In genomic region chr5:146273096-146273495, GRCm38 (mm10) we compare ENCODE assay signal across 20 mouse cellular contexts. TPM values are rescaled to one million over a fixed set of nuclear protein-coding genes. Genes with fewer than 3 reads are reported as not detected.
DNase-seq lines count a peak whose midpoint lies in the region; ATAC-seq and TF ChIP-seq lines count a peak whose summit lies in the region.
"Had no signal": no experiment of that assay in that cellular context is flagged by ENCODE, and none has a peak within 500 bp of the region (broad histone marks: within the 10 kb centered on the region; RNA-seq: fewer than 3 reads in every experiment).

No protein-coding gene starts in this region.

- H3K27ac ChIP-seq in lung, embryonic 14.5 days (ENCODE audit: low read depth), result 0 out of 2 replicates have a peak overlapping the region, but pooled peaks have one; percentile 0
- no peak overlapping the region for H3K27ac ChIP-seq in forebrain, postnatal 0 days (ENCODE audit: low read depth, low read length)
- H3K27ac ChIP-seq: embryonic facial prominence, embryonic 10.5 days; forebrain, embryonic 10.5 days; heart, embryonic 13.5 days; hindbrain, embryonic 15.5 days had no signal

- WGBS in lung, embryonic 14.5 days, result 81% methylated on average over 4 of the region's 4 CpGs
- 80% methylated on average over 4 of the region's 4 CpGs for WGBS in forebrain, postnatal 0 days

- H3K9ac ChIP-seq in lung, embryonic 14.5 days, result no peak overlapping the region
- H3K9ac ChIP-seq in forebrain, postnatal 0 days, result no peak overlapping the region
- H3K9ac ChIP-seq: heart, embryonic 13.5 days; hindbrain, embryonic 15.5 days had no signal

- H3K27me3 ChIP-seq in lung, embryonic 14.5 days (ENCODE audit: insufficient read depth, low read length), result no peaks in the 10 kb centered on the region
- no peaks in the 10 kb centered on the region for H3K27me3 ChIP-seq in myocyte (ENCODE audit: control insufficient read depth, insufficient read depth, insufficient read length)
- H3K27me3 ChIP-seq in forebrain, postnatal 0 days (ENCODE audit: insufficient read depth, low read length), result no peaks in the 10 kb centered on the region
- H3K27me3 ChIP-seq: heart, embryonic 13.5 days; hindbrain, embryonic 15.5 days had no signal

- TF ChIP-seq CTCF in lung, embryonic 14.5 days (IDR thresholded peaks at IDR 0.05; ENCODE audit: low read depth), result no peak
- no peak for TF ChIP-seq CTCF in forebrain, postnatal 0 days (IDR thresholded peaks at IDR 0.05; ENCODE audit: low read depth)

- H3K4me3 ChIP-seq in lung, embryonic 14.5 days (ENCODE audit: low read depth, low read length), result no peak overlapping the region
- no peak overlapping the region for H3K4me3 ChIP-seq in myocyte
- H3K4me3 ChIP-seq in forebrain, postnatal 0 days (ENCODE audit: low read depth, low read length), result no peak overlapping the region
- H3K4me3 ChIP-seq: embryonic facial prominence, embryonic 10.5 days; erythroblast, embryonic 14.5 days; forebrain, embryonic 10.5 days; heart, embryonic 13.5 days; hindbrain, embryonic 15.5 days had no signal

- peaks cover 19% of the 10 kb centered on the region for H3K79me2 ChIP-seq in myocyte (ENCODE audit: control insufficient read depth, insufficient read depth)

- TF ChIP-seq POLR2A in myocyte (IDR thresholded peaks at IDR 0.05; ENCODE audit: insufficient read length, low read depth), result no peak

- H3ac ChIP-seq in myocyte (ENCODE audit: control insufficient read depth, insufficient read length), result no peak overlapping the region

- H3K9me3 ChIP-seq in lung, embryonic 14.5 days (ENCODE audit: low read depth, low read length), result no peaks in the 10 kb centered on the region
- H3K9me3 ChIP-seq in forebrain, postnatal 0 days (ENCODE audit: low read length), result no peaks in the 10 kb centered on the region
- H3K9me3 ChIP-seq: embryonic facial prominence, embryonic 10.5 days; forebrain, embryonic 10.5 days; heart, embryonic 13.5 days; hindbrain, embryonic 15.5 days had no signal

- DNase-seq in adrenal gland, adult 2 months, result peak; percentile 74
- no peak for DNase-seq in adrenal gland, postnatal 10 days
- DNase-seq in lung, embryonic 14.5 days, result no peak
- no peak for DNase-seq in lung, postnatal 4 days
- peak; percentile 62 for DNase-seq in NIH3T3 (ENCODE audit: low read depth)
- no peak for DNase-seq in urinary bladder, postnatal 36 days (ENCODE audit: low spot score in 2 of 2)
- no peak for DNase-seq in forebrain, postnatal 0 days
- DNase-seq: cerebellum, adult 2 months; cerebellum, postnatal 10 days; gastrocnemius, postnatal 10 days; heart, postnatal 36 days; kidney, adult 2 months had no signal

- no peaks in the 10 kb centered on the region for H3K4me1 ChIP-seq in lung, embryonic 14.5 days (ENCODE audit: insufficient read depth)
- no peaks in the 10 kb centered on the region for H3K4me1 ChIP-seq in forebrain, postnatal 0 days (ENCODE audit: insufficient read depth)
- H3K4me1 ChIP-seq: embryonic facial prominence, embryonic 10.5 days; forebrain, embryonic 10.5 days; heart, embryonic 13.5 days; hindbrain, embryonic 15.5 days had no signal

- no peak overlapping the region for H3K4me2 ChIP-seq in lung, embryonic 14.5 days
- H3K4me2 ChIP-seq in myocyte (ENCODE audit: low read depth), result peak overlapping the region; percentile 28
- no peak overlapping the region for H3K4me2 ChIP-seq in forebrain, postnatal 0 days (ENCODE audit: low read depth)
- H3K4me2 ChIP-seq: heart, embryonic 13.5 days; hindbrain, embryonic 15.5 days had no signal

- ATAC-seq in lung, embryonic 14.5 days (ENCODE audit: insufficient read depth), result no peak
- ATAC-seq in forebrain, postnatal 0 days, result no peak
- ATAC-seq: forebrain, embryonic 14.5 days; intestine, embryonic 16.5 days had no signal

- peaks cover 40% of the 10 kb centered on the region; the same call in 1 of the 2 replicates for H3K36me3 ChIP-seq in lung, embryonic 14.5 days (ENCODE audit: insufficient read depth)
- H3K36me3 ChIP-seq in myocyte (ENCODE audit: control insufficient read depth, insufficient read depth), result peaks cover 18% of the 10 kb centered on the region
- peaks cover 4% of the 10 kb centered on the region for H3K36me3 ChIP-seq in forebrain, postnatal 0 days (ENCODE audit: insufficient read depth)

TF ChIP-seq in myocyte, 11 proteins besides CTCF, POLR2A, EP300 and RAD21:
- TF ChIP-seq REST (IDR thresholded peaks at IDR 0.05; ENCODE audit: insufficient read depth, insufficient read length) (no peak), SRF (IDR thresholded peaks at IDR 0.05; ENCODE audit: control insufficient read depth, insufficient read length, low read depth) (no peak), E2F4 (IDR thresholded peaks at IDR 0.05; ENCODE audit: insufficient read depth) (no peak), MYOD1 (IDR thresholded peaks at IDR 0.05; ENCODE audit: control insufficient read depth in 1 of 3, insufficient read length in 2 of 3, low read depth in 2 of 3) (no peak), CEBPB (IDR thresholded peaks at IDR 0.05; ENCODE audit: insufficient read depth, poor library complexity, severe bottlenecking) (peak; percentile 74; the same call in 1 of the 2 replicates)

RNA-seq across cellular contexts. Expression of gene Cdk8, which starts 42.1 kb away (rescaled TPM):
- 10 to 100 TPM; 41.1 to 79.6 TPM for total RNA-seq in adrenal gland, adult 2 months (2021)
- 42.2 and 70.3 TPM in 2 replicates for polyA plus RNA-seq in adrenal gland, adult 2 months (2012; rRNA removed)
- 10 to 100 TPM; 48.6 to 62.1 TPM for total RNA-seq in adrenal gland, postnatal 10 days (2021)
- polyA plus RNA-seq in lung, embryonic 14.5 days (2014; fragmentation: Nextera tagmentation; extraction: Ambion mirVana), result 28.4 and 29.8 TPM in 2 replicates
- polyA plus RNA-seq in myocyte (2012; fragmentation: generic; extraction: Trizol), result 11.0 TPM
- total RNA-seq in forebrain, postnatal 0 days (2014; rRNA removed), result 44.6 and 48.8 TPM in 2 replicates
- polyA plus RNA-seq in forebrain, postnatal 0 days (2015; fragmentation: Nextera tagmentation; extraction: Ambion mirVana), result 9.7 and 13.1 TPM in 2 replicates

RNA-seq across cellular contexts. Expression of gene Rnf6, which starts 51.7 kb away (rescaled TPM):
- 10 to 100 TPM; 45.4 to 75.7 TPM for total RNA-seq in adrenal gland, adult 2 months (2021)
- polyA plus RNA-seq in adrenal gland, adult 2 months (2012; rRNA removed), result 7.1 and 9.2 TPM in 2 replicates
- total RNA-seq in adrenal gland, postnatal 10 days (2021), result 10 to 100 TPM; 48.6 to 49.4 TPM
- 32.7 and 34.7 TPM in 2 replicates for polyA plus RNA-seq in lung, embryonic 14.5 days (2014; fragmentation: Nextera tagmentation; extraction: Ambion mirVana)
- 17.2 TPM for polyA plus RNA-seq in myocyte (2012; fragmentation: generic; extraction: Trizol)
- 13.7 and 16.5 TPM in 2 replicates for total RNA-seq in forebrain, postnatal 0 days (2014; rRNA removed)
- 16.6 and 22.1 TPM in 2 replicates for polyA plus RNA-seq in forebrain, postnatal 0 days (2015; fragmentation: Nextera tagmentation; extraction: Ambion mirVana)

Comparison
In these comparisons a context has a peak if more than half of its experiments do, and no peak if none do; other contexts are left out.
1. DNase-seq: peak in adrenal gland, adult 2 months (single experiment) and NIH3T3 (single experiment); none in adrenal gland, postnatal 10 days (single experiment), lung, embryonic 14.5 days (single experiment), lung, postnatal 4 days (0 of 2), urinary bladder, postnatal 36 days (0 of 2) and forebrain, postnatal 0 days (single experiment).